Mouse (Mus musculus) effector memory CD4-positive, alpha-beta T cell, adult 5 months (primary cell): Measurements from ENCODE around the gene Gm11273. TPM values are rescaled to one million over a fixed set of nuclear protein-coding genes. Genes with fewer than 3 reads are reported as not detected.

Experiments
- polyA plus RNA-seq: library from polyadenylated mRNA; unstranded; fragments of 100-300 nt; shearing (Covaris generic); gene quantifications from one replicate; pipeline ENCODE4 v1.2.1, GENCODE M21; 2017

Gene Gm11273
- polyA plus RNA-seq = 5.8 TPM

GRCm38 (mm10) chr13:21501182-21501581 is at the start of gene Gm11273:
Gene Gm11273, minus strand, starts transcription at chr13:21501418.

GRCm38 (mm10) chr13:21542708-21543107 is 41.5 kb upstream of the Gm11273 start, which contains the start of gene Olfr1366:
Gene Olfr1366, minus strand, starts transcription at chr13:21542808.

GRCm38 (mm10) chr13:21530781-21531201 is 29.6 kb upstream of the Gm11273 start, which contains the start of gene Zkscan8:
Gene Zkscan8, minus strand, starts transcription at chr13:21531120.

DNA sequence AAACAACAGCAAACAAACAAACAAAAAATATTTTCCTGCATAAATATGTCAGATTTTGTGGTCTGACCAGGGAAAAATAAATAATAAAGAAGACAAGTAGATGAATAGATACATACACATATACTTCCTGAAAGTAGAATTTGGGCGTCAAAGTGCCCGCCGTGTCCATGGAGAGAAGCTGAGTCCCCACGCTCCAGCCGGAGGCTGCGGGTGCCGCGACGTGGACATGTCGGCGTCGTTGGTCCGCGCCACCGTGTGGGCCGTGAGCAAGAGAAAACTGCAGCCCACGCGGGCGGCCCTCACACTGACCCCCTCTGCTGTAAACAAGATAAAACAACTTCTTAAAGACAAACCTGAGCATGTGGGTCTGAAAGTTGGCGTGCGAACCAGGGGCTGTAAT is 6.1 kb downstream of the Gm11273 start, which contains the start of gene AK157302:
AK157302 (plus strand) TSS at position 144 of the 400 bp plus-strand sequence.

DNA sequence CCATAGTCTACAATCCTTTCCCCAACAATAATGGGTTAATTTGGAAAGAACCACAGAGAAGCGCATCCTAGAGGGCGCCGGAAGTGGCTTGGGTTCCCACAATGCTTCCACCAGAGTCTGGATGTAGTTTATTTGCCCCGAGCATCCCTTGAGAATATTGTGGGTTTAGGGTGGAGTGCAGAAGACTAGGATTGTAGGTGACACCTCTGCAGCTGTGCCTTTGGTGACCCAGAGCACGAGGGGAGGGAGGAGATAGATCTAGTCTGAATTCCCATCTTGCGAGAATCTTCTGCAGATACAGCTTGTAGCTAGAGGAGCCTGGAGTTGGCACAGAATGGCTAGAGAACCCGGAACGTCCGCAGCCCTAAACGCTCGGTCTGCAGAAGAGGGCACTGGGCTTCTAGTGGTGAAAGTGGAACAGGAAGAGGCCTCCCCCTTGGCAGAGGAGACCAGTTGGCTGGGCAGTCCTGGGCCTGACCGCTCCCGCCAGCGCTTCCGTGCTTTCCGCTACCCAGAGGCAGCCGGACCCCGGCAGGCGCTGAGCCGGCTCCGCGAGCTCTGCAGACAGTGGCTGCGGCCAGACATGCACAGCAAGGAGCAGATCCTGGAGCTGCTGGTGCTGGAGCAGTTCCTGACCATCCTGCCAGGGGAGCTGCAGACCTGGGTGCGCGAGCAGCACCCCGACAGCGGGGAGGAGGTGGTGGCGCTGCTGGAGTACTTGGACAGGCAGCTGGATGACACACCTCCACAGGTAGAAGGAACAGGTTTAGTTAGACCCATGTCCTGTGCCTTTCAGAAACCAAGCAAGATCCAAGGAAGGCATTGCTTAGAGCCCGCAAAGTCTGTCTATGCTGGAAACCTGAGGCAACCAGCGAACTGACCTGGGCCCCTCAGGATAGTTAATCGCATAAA is 22.2 kb downstream of the Gm11273 start, which contains the start of the genes Zkscan4 and Gm10065:
Zkscan4 (plus strand) TSS at position 149 of the 912 bp plus-strand sequence.
Gm10065 (minus strand) TSS at position 683 of the 912 bp plus-strand sequence.

GRCm38 (mm10) chr13:21468061-21469019 is 32.9 kb downstream of the Gm11273 start, which contains the start of gene Nkapl:
Gene Nkapl, minus strand, starts transcription at chr13:21468509.

DNA sequence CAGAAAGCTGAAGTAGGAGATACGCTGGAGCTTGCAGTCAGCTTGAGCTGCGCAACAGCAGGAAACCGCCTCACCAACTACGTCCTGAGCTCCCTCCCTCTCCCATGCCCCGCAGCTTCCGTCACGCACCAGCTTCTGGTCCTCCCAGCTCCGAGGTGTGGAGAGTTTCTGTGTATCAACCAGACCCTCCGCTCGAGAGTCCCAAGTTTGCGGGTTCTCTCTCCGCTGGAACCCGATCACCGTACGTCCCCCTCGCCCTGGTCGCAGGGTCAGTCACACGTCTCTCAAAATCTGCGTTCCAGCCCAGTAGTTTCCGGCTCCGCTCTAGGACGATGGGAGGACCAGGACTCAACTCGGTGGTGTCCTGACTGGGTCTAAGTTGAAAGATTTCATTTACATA is 47.8 kb downstream of the Gm11273 start, which contains the start of gene Zscan26:
Zscan26 (minus strand) TSS at position 282 of the 400 bp plus-strand sequence.

Other genes with a start within 250 kb of the Gm11273 start
- gene Gpx5, start 208.7 kb downstream of the Gm11273 start, polyA plus RNA-seq = 0.22 TPM
- not detected for gene Gpx6, start 189.3 kb downstream of the Gm11273 start, polyA plus RNA-seq
- not detected for gene Olfr1367, start 154.5 kb downstream of the Gm11273 start, polyA plus RNA-seq
- 3.6 TPM for gene Zscan12, start 138.6 kb downstream of the Gm11273 start, polyA plus RNA-seq
- gene Zkscan3, start 98.7 kb downstream of the Gm11273 start, polyA plus RNA-seq = 38.3 TPM
- 0.21 TPM for gene Pgbd1, start 60.4 kb downstream of the Gm11273 start, polyA plus RNA-seq
- gene Zscan26, start 47.7 kb downstream of the Gm11273 start, polyA plus RNA-seq = 7.0 TPM
- gene Nkapl, start 32.9 kb downstream of the Gm11273 start, polyA plus RNA-seq = not detected
- not detected for gene Zkscan4, start 22.5 kb downstream of the Gm11273 start, polyA plus RNA-seq
- gene Gm10065, start 22.0 kb downstream of the Gm11273 start, polyA plus RNA-seq = not detected
- gene AK157302, start 6.2 kb downstream of the Gm11273 start, polyA plus RNA-seq = 0.20 TPM
- 3.2 TPM for gene Zkscan8, start 29.7 kb upstream of the Gm11273 start, polyA plus RNA-seq
- not detected for gene Olfr1366, start 41.4 kb upstream of the Gm11273 start, polyA plus RNA-seq
- not detected for gene Olfr1535, start 58.5 kb upstream of the Gm11273 start, polyA plus RNA-seq
- not detected for gene Olfr1364, start 80.3 kb upstream of the Gm11273 start, polyA plus RNA-seq
- not detected for gene Olfr1362, start 112.6 kb upstream of the Gm11273 start, polyA plus RNA-seq
- gene Olfr11, start 141.1 kb upstream of the Gm11273 start, polyA plus RNA-seq = not detected
- gene Olfr1361, start 162.0 kb upstream of the Gm11273 start, polyA plus RNA-seq = not detected
- gene Olfr1360, start 176.0 kb upstream of the Gm11273 start, polyA plus RNA-seq = not detected
- not detected for gene Olfr1359, start 196.7 kb upstream of the Gm11273 start, polyA plus RNA-seq
- not detected for gene Hist1h2bl, start 214.7 kb upstream of the Gm11273 start, polyA plus RNA-seq
- gene Hist1h2ai, start 215.0 kb upstream of the Gm11273 start, polyA plus RNA-seq = not detected
- gene Hist1h3h, start 216.2 kb upstream of the Gm11273 start, polyA plus RNA-seq = not detected
- gene Hist1h2bm, start 220.6 kb upstream of the Gm11273 start, polyA plus RNA-seq = not detected
- not detected for gene Hist1h4j, start 233.6 kb upstream of the Gm11273 start, polyA plus RNA-seq
- gene Hist1h4k, start 249.1 kb upstream of the Gm11273 start, polyA plus RNA-seq = not detected